Mouse (Mus musculus) B cell, adult 2 months (primary cell): ENCODE results near the gene Vps13c.

ENCODE experiments used
- DNase-seq, 2 experiments: peaks; one replicate each; pipeline ENCODE4 v3.0.0; 2022

Vps13c gene

DNA sequence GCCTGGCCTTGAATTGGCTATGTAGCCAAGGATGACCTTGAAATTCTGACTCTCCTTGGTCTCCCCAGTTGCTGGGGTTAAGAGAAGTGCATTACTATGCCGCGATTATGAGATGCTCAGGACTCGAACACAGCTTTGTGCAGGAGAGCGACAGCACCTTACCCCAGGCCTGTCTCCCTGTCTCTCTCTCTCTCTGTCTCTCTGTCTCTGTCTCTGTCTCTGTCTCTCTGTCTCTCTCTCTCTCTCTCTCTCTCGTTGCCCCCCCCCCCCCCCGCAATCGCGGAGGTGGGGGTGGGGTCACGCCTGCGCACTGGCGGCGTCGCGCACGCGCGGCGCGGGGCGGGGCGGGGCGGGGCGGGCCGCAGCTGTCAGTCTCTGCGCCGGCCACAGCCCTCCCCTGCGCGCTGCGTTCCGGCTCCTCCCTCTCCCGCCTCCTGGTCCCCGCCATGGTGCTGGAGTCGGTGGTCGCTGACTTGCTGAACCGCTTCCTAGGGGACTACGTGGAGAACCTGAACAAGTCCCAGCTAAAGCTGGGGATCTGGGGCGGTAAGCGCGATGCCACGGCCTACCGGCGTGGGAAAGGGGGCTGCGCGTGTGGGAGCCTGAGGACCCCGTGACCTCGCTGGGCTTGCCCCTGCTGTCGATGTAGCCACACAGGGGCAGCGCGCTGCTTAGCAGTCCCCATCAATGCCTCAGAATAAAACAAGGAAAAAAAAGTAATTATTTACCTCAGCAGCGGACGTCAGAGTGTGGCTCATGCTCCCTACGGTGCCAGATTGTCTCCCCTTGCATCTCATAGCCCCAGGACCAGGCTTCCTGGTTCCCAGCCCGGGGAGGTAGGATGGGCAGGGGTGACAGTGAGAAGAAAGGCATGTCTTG, at the start of gene Vps13c:
Vps13c (plus strand) TSS at position 416 of the 879 bp plus-strand sequence.
- peak; percentile 78 to 79 for DNase-seq

DNA sequence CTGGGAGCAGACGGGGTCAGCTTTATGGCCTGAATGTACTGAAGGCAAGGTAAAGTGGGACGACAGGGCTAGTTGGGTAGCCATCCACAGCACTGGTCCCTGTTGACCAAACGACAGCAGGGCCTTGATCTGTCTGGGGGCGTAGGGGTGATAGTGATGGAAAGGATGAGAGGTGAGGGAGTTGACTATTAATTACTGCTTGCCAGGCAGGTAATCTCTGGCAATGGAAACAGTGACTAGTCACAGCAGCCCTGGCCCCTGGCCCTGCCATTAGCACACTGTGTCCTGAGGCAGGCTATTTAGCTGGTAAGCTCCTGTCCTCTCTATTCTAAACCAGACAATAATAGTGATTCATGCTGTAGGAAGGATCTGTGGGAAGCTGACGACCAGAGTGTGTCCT, 47.8 kb upstream of the Vps13c start:
- DNase-seq = no peak

DNA sequence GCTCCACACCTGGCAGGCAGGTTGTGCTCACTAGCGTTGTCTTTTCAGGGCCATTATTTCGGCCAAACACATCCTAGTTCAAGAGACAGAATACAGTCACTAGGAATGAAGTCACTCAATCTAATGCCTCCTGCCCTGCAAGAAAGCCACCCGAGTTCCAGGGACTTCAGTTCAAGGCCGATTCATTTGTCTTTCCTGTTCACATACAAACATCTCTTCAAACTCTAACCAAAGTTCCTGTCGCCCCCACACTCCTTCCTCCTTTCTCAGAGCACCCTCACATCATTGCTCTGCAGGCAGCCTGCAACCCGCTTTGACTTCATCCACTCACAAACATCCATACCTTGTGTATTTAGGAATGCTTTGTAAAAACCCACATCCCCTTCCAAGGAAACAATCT, 46.7 kb upstream of the Vps13c start:
- DNase-seq = no peak

DNA sequence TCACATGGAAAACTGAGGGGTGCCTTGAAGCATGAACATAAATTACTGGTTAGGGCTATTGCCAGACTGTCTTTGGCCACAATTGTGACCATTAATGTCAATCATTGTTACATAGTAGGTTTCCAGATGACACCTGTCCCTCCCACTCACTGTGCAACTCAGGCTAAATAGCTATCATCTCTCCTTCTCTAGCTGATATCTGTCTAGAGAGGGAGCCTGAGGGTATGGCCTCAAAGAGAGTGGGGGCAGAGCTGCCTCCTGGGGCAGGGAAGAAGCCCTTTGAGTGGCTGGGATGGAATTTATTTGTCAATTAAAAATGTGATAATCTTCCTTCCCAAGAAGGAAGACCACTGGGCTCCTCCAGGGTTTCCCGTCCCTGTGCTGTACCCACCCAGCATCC, 46.0 kb upstream of the Vps13c start:
- DNase-seq = no peak

DNA sequence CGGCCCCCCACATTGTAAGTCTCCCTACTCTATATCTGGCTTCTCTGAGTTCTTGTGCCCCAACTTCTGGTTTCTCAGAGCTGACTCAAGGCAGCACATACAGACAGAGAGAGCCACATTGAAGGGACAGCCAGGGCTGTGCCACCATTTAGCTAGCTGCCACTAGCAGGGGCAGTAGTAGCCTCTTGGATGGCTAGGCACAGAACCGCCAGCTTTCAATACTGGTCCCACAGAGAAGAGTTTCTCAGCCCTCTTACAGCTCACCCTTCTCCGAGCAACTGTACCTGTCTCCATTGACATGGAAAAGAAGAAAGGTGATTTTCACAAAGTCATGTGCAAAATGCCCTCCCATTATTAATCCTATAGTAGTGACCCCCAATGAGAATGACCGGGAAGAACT, 45.5 kb upstream of the Vps13c start:
- DNase-seq = no peak

DNA sequence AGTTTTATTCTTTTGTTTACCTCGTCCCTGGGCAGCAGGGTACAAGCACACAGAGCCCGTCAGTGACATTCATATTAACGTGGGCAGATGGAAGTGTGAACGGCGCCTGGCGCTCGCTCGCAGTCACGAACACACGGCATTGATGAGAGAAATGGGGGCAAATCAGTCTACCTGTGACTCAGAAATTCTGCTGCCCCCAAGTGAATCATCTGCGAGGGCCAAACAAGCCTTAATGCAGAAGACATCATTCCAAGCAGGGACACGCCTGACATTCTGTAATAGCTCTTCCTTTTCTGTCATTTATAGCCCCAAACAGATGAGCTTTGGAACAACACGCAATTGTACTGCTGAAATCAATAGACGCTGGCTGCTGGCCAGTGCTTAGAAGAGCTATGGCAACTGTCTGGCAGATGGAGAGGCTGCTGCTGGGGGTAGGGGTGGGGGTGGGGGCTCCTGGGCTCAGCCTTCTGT, 45.0 kb upstream of the Vps13c start:
- no peak for DNase-seq

GRCm38 (mm10) chr9:67799078-67799819, 40.9 kb upstream of the Vps13c start:
- DNase-seq = peak; percentile 6 to 9

DNA sequence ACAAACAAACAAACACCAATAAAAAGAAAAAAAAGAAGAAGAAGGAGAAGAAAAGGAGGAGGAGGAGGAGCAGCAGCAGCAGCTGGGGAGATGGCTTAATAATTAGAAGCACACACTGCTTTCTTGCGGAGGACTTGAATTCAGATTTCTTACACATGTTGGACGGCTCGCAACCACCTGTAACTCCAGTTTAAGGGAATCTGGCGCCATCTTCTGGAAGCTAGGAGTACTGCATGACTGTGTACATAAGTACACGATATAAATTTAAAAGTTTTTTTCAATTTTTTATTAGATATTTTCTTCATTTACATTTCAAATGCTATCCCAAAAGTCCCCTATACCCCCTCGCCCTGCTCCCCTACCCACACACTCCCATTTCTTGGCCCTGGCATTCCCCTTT, 38.0 kb upstream of the Vps13c start:
- peak; percentile 58 to 65 for DNase-seq

GRCm38 (mm10) chr9:67807000-67807399, 33.2 kb upstream of the Vps13c start:
- DNase-seq = no peak

GRCm38 (mm10) chr9:67810527-67810926, 29.7 kb upstream of the Vps13c start:
- DNase-seq = no peak

DNA sequence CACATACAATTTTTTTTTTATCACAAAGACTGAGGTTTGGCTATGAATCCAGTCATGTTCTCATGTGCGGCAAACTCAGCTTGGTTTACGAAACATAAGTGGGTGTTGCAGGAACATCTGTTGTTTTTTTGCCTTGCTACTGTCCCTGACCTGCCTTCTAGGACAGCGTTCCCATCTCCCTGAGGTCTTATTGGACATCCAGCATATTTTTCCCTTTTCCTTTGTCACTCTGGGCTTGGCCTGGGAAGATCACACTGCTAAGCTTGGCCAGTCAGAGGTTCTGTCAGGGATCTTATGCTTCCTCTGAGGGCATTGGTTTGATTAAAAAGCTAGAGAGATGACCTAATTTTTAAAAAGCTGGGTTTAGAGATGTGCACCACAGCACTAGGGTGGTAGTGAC, 29.1 kb upstream of the Vps13c start:
- DNase-seq = no peak

DNA sequence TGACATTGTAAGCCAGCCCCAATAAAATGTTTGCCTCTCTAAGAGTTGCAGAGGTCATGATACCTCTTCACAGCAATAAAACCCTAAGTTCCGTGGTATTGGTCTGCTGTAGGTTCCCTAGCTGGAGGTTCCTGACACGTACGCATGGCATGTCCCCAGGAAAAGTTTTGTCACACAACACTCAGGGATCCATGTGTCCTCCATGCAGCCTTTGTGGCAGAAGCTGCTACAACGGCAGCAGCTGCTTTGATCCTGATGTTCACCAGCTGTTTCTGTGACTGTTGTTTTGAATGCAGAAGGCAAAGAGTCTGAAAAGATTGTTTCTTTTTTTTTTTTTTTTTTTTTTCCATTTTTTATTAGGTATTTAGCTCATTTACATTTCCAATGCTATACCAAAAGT, 27.0 kb upstream of the Vps13c start:
- DNase-seq = no peak

- no peak for DNase-seq
Measured at GRCm38 (mm10) chr9:67813665-67814337, 26.4 kb upstream of the Vps13c start.

DNA sequence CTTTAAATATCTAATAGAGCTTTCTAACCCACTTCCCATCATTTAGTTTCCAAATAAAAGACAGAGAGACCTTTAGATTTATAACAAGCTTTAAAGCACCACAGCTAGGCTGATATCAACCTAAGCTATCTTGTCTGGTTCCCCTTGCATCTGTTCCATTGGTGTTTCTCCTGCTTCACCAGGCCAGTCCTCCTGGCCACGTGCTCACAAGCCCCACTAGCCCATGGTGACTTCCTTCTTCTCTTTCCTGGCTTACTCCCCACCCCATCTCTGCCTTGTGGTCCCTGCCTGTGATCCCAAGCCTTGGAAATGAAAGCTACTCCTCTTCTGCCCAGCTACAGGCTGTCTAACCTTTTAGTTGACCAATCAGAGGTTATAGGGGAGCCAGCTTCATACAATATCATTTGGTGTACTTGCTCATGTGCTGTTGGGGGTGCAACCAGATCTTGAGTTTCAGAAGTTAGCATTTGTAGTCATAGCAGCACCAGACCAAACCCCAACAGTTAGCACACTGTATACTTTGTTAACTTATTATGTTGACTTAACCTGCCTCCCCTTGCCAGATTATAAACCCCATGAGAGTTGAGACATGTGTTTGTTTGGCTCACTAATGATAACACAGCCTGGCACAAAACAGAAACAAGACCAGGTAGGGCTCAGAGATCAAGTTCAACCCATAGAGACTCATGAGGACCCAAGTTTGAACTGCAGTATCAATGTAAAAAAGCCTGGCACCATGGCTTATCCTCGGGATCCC, 23.8 kb upstream of the Vps13c start:
- no peak for DNase-seq

GRCm38 (mm10) chr9:67817898-67818667, 22.1 kb upstream of the Vps13c start:
- DNase-seq = no peak

DNA sequence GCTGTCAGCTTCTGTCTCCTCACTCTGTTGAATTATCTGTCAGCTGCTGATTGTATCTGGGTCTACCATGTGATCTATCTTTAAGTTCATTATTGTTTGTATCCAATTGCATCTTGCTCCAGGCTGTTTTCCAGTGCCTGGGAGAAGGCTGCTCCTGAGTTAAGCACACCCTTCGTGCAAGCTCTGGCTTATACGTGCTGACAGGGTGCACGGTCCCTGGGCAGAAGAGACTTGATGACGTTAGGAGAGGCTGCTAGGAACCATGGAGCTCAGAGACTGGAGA, 21.6 kb upstream of the Vps13c start:
- no peak for DNase-seq

DNA sequence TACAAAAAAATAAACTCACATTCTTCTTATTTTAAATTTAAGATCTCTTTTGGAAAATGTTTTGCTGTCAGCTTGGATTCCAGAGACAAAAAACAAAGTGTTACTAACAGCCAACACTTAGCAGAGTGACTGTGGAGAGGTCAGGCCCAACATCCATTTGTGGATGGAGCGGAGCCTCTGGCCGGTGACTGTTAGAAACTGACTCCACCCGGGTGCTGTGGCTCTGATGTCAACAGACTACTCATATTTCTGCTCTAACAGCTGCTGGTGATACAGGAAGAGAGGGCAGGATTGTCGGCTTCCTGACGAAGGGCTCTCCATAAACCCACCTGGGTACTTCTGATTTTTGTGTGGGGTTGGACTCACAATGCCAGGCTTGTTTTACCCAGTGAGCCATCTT, 17.1 kb upstream of the Vps13c start:
- DNase-seq = no peak

GRCm38 (mm10) chr9:67825527-67825926, 14.7 kb upstream of the Vps13c start:
- DNase-seq = no peak

- peak; percentile 58 to 62 for DNase-seq
Measured at GRCm38 (mm10) chr9:67828182-67828581, 12.0 kb upstream of the Vps13c start.

DNA sequence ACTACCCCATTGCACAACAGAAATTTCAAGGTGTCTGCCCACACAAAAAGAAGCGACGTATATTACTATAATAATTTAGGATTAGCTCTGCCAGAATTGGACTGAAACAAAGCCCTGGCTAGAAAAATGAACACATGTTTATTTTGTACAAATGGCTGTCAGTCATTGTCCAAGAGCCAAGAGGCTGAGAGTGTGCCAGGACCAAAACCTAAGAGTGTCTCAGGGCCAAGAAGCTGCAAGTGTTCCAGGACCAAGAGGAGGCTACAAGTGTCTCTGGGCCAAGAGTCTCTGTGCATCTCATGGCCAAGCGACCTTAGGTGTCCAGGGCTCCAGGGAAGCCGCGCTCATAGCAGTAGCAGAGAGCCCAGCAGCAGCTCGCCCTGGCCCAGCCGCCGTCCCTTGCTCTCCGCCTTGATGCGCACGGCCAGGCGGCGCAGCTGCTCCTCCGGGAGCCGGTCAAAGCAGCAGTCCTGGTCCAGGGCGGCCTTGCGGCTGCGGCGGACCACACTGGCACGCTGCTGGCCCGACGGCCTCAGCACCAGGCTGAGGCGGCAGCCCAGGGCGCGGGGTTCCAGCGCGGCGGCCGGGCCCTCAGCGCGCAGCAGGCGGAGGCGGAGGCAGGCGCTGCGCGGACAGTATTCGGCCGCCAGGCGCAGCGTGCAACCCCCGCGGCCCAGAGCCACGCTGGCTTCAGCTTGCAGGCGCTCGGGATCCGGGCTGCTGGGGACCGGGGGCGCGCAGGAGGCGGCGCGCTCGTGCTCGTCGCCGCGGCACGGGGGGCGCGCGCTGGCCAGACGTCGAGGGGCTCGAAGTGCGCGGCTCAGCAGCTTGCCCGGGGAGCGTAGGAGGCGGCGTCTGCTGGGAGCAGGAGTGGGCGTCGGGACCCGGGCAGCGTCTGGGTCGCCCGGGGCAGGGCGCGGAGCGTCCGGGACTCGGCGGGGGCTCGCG, 9.5 kb upstream of the Vps13c start:
- no peak for DNase-seq
